Mouse (Mus musculus): ENCODE results near the gene Ddx31. TPM values are rescaled to one million over a fixed set of nuclear protein-coding genes. Genes with fewer than 3 reads are reported as not detected.

Ddx31 gene
- polyA plus RNA-seq, 1 experiment from 2014 or later, result 7.5 TPM

- peaks cover 53% of the 10 kb centered on the region for H3K36me3 ChIP-seq
- no peaks in the 10 kb centered on the region for H3K27me3 ChIP-seq
- no peak overlapping the region for H3K27ac ChIP-seq
- no peaks in the 10 kb centered on the region for H3K4me1 ChIP-seq (replicated peaks)
- ATAC-seq (ENCODE audit: low read depth), result no peak
- H3K9ac ChIP-seq, result no peak overlapping the region
- 86% methylated on average over 11 of the region's 11 CpGs for WGBS (ENCODE audit: insufficient replicate concordance)
- H3K9me3 ChIP-seq (replicated peaks), result no peaks in the 10 kb centered on the region
- DNase-seq, result no peak
- H3K4me3 ChIP-seq (replicated peaks), result no peak overlapping the region
- no peak overlapping the region for H3K4me2 ChIP-seq
Measured at GRCm38 (mm10) chr2:28875554-28875953, 35.3 kb downstream of the Ddx31 start.

- Histone ChIP-seq H3K9me3 (replicated peaks) (no peaks in the 10 kb centered on the region), H3K4me3 (replicated peaks) (no peak overlapping the region), H3K4me2 (no peak overlapping the region), H3K27ac (no peak overlapping the region), H3K27me3 (no peaks in the 10 kb centered on the region), H3K4me1 (replicated peaks) (peaks cover 7% of the 10 kb centered on the region; the same call in 1 of the 2 replicates), H3K36me3 (peaks cover 64% of the 10 kb centered on the region), H3K9ac (no peak overlapping the region)
- DNase-seq, result no peak
- ATAC-seq (ENCODE audit: low read depth), result no peak
- 83% methylated on average over 3 of the region's 3 CpGs for WGBS (ENCODE audit: insufficient replicate concordance)
Measured at GRCm38 (mm10) chr2:28881275-28881674, 41.1 kb downstream of the Ddx31 start.

GRCm38 (mm10) chr2:28882047-28882446 lies 41.8 kb downstream of the Ddx31 start:
- Histone ChIP-seq H3K36me3 (peaks cover 59% of the 10 kb centered on the region), H3K27ac (no peak overlapping the region), H3K4me3 (replicated peaks) (no peak overlapping the region), H3K4me1 (replicated peaks) (peaks cover 8% of the 10 kb centered on the region; the same call in 1 of the 2 replicates), H3K9ac (no peak overlapping the region), H3K4me2 (no peak overlapping the region), H3K27me3 (no peaks in the 10 kb centered on the region), H3K9me3 (replicated peaks) (no peaks in the 10 kb centered on the region)
- ATAC-seq (ENCODE audit: low read depth) (no peak), DNase-seq (no peak)
- 82% methylated on average over 3 of the region's 3 CpGs for whole genome bisulfite sequencing (ENCODE audit: insufficient replicate concordance)

GRCm38 (mm10) chr2:28882826-28883485 lies 42.8 kb downstream of the Ddx31 start:
- Histone ChIP-seq H3K4me1 (replicated peaks) (peaks cover 8% of the 10 kb centered on the region; the same call in 1 of the 2 replicates), H3K4me2 (no peak overlapping the region), H3K4me3 (replicated peaks) (no peak overlapping the region), H3K27ac (no peak overlapping the region), H3K9ac (no peak overlapping the region), H3K36me3 (peaks cover 59% of the 10 kb centered on the region), H3K9me3 (replicated peaks) (no peaks in the 10 kb centered on the region), H3K27me3 (no peaks in the 10 kb centered on the region)
- DNase-seq (no peak), ATAC-seq (ENCODE audit: low read depth) (no peak)
- 82% methylated on average over 6 of the region's 6 CpGs for WGBS (ENCODE audit: insufficient replicate concordance)

- Histone ChIP-seq H3K36me3 (peaks cover 69% of the 10 kb centered on the region), H3K27me3 (no peaks in the 10 kb centered on the region), H3K9ac (no peak overlapping the region), H3K27ac (no peak overlapping the region), H3K4me3 (replicated peaks) (no peak overlapping the region), H3K9me3 (replicated peaks) (no peaks in the 10 kb centered on the region), H3K4me2 (no peak overlapping the region), H3K4me1 (replicated peaks) (peaks cover 8% of the 10 kb centered on the region; the same call in 1 of the 2 replicates)
- 79% methylated on average over 4 of the region's 4 CpGs for WGBS (ENCODE audit: insufficient replicate concordance)
- DNase-seq (no peak), ATAC-seq (ENCODE audit: low read depth) (no peak)
Measured at GRCm38 (mm10) chr2:28884914-28885313, 44.7 kb downstream of the Ddx31 start.

- no peak for ATAC-seq (ENCODE audit: low read depth)
- WGBS (ENCODE audit: insufficient replicate concordance), result 47% methylated on average over 1 of the region's 1 CpGs
Measured at GRCm38 (mm10) chr2:28892796-28893195, 52.6 kb downstream of the Ddx31 start.

GRCm38 (mm10) chr2:28893526-28893925 lies 53.3 kb downstream of the Ddx31 start:
- 75% methylated on average over 6 of the region's 6 CpGs for WGBS (ENCODE audit: insufficient replicate concordance)
- no peak for ATAC-seq (ENCODE audit: low read depth)
- Histone ChIP-seq H3K27ac (no peak overlapping the region), H3K4me3 (replicated peaks) (no peak overlapping the region), H3K27me3 (no peaks in the 10 kb centered on the region), H3K9me3 (replicated peaks) (no peaks in the 10 kb centered on the region), H3K36me3 (peaks cover 78% of the 10 kb centered on the region), H3K4me2 (no peak overlapping the region), H3K4me1 (replicated peaks) (peaks cover 8% of the 10 kb centered on the region; the same call in 1 of the 2 replicates), H3K9ac (no peak overlapping the region)
- no peak for DNase-seq

More at GRCm38 (mm10) chr2:28892796-28893195, 52.6 kb downstream of the Ddx31 start:
- Histone ChIP-seq H3K4me3 (replicated peaks) (no peak overlapping the region), H3K4me1 (replicated peaks) (peaks cover 8% of the 10 kb centered on the region; the same call in 1 of the 2 replicates), H3K27me3 (no peaks in the 10 kb centered on the region), H3K9ac (no peak overlapping the region), H3K4me2 (no peak overlapping the region), H3K9me3 (replicated peaks) (no peaks in the 10 kb centered on the region), H3K36me3 (peaks cover 78% of the 10 kb centered on the region), H3K27ac (no peak overlapping the region)
- DNase-seq, result no peak

- DNase-seq (no peak), ATAC-seq (ENCODE audit: low read depth) (no peak)
- no peak overlapping the region for H3K4me3 ChIP-seq (replicated peaks)
- H3K9ac ChIP-seq, result no peak overlapping the region
- no peak overlapping the region for H3K4me2 ChIP-seq
- H3K27me3 ChIP-seq, result no peaks in the 10 kb centered on the region
- H3K36me3 ChIP-seq, result peaks cover 76% of the 10 kb centered on the region
- H3K27ac ChIP-seq, result no peak overlapping the region
- H3K9me3 ChIP-seq (replicated peaks), result no peaks in the 10 kb centered on the region
- 77% methylated on average over 7 of the region's 7 CpGs for WGBS (ENCODE audit: insufficient replicate concordance)
- peaks cover 8% of the 10 kb centered on the region; the same call in 1 of the 2 replicates for H3K4me1 ChIP-seq (replicated peaks)
Measured at GRCm38 (mm10) chr2:28895876-28896275, 55.7 kb downstream of the Ddx31 start.

GRCm38 (mm10) chr2:28897340-28897899 lies 57.2 kb downstream of the Ddx31 start:
- no peak for ATAC-seq (ENCODE audit: low read depth)
- Histone ChIP-seq H3K27me3 (no peaks in the 10 kb centered on the region), H3K9me3 (replicated peaks) (no peaks in the 10 kb centered on the region), H3K27ac (no peak overlapping the region), H3K4me3 (replicated peaks) (no peak overlapping the region), H3K4me1 (replicated peaks) (peaks cover 6% of the 10 kb centered on the region; the same call in 1 of the 2 replicates), H3K4me2 (no peak overlapping the region), H3K9ac (no peak overlapping the region), H3K36me3 (peaks cover 75% of the 10 kb centered on the region)
- 76% methylated on average over 4 of the region's 4 CpGs for WGBS (ENCODE audit: insufficient replicate concordance)
- no peak for DNase-seq

GRCm38 (mm10) chr2:28902291-28902690 lies 62.1 kb downstream of the Ddx31 start:
- ATAC-seq (ENCODE audit: low read depth), result no peak

GRCm38 (mm10) chr2:28903871-28904270 lies 63.7 kb downstream of the Ddx31 start:
- 81% methylated on average over 5 of the region's 5 CpGs for WGBS (ENCODE audit: insufficient replicate concordance)
- H3K4me1 ChIP-seq (replicated peaks), result peaks cover 7% of the 10 kb centered on the region; the same call in 1 of the 2 replicates
- ATAC-seq (ENCODE audit: low read depth) (no peak), DNase-seq (no peak)
- no peaks in the 10 kb centered on the region for H3K9me3 ChIP-seq (replicated peaks)
- H3K4me3 ChIP-seq (replicated peaks), result no peak overlapping the region
- H3K36me3 ChIP-seq, result peaks cover 31% of the 10 kb centered on the region
- no peak overlapping the region for H3K9ac ChIP-seq
- peaks cover 26% of the 10 kb centered on the region for H3K27me3 ChIP-seq
- no peak overlapping the region for H3K4me2 ChIP-seq
- H3K27ac ChIP-seq, result no peak overlapping the region

More at GRCm38 (mm10) chr2:28902291-28902690, 62.1 kb downstream of the Ddx31 start:
- H3K4me3 ChIP-seq (replicated peaks), result no peak overlapping the region
- H3K36me3 ChIP-seq, result peaks cover 43% of the 10 kb centered on the region
- WGBS (ENCODE audit: insufficient replicate concordance), result 87% methylated on average over 8 of the region's 8 CpGs
- H3K4me1 ChIP-seq (replicated peaks), result no peaks in the 10 kb centered on the region; the same call in 1 of the 2 replicates
- DNase-seq, result no peak
- H3K27ac ChIP-seq, result no peak overlapping the region
- peaks cover 10% of the 10 kb centered on the region for H3K27me3 ChIP-seq
- no peak overlapping the region for H3K4me2 ChIP-seq
- no peaks in the 10 kb centered on the region for H3K9me3 ChIP-seq (replicated peaks)
- H3K9ac ChIP-seq, result no peak overlapping the region
